Mouse (Mus musculus) neural tube, embryonic 11.5 days (tissue): Measurements from ENCODE around the gene Cox6a2. TPM values are rescaled to one million over a fixed set of nuclear protein-coding genes. Genes with fewer than 3 reads are reported as not detected.
A peak's percentile ranks its signal among the peaks of the same experiment; 100 is the strongest.

Experiments
- ATAC-seq: fragments of 200-750 bp; cut with Nextera tagmentation; 2 replicates; pipeline ENCODE4 v1.8.0; 2017; ENCODE audit warnings: moderate number of reproducible peaks, mild to moderate bottlenecking, moderate TSS enrichment, moderate library complexity; ENCODE audit not compliant: insufficient read depth, low FRiP score, low TSS enrichment
- DNase-seq: peaks from one replicate; pipeline ENCODE4 v3.0.0-alpha.2; 2015; ENCODE audit warnings: low spot score
- H3K27ac ChIP-seq: fragments of 300-500 bp; sonication (generic); 2 replicates; pipeline ENCODE4 v1.5.1; 2014; ENCODE audit warnings: low read depth, mild to moderate bottlenecking, low read length
- H3K27me3 ChIP-seq: fragments of 300-500 bp; sonication (generic); 2 replicates; pipeline ENCODE4 v1.6.1; 2014; ENCODE audit warnings: mild to moderate bottlenecking, low read length, mixed read lengths; ENCODE audit not compliant: control insufficient read depth, insufficient read depth
- H3K36me3 ChIP-seq: fragments of 300-500 bp; sonication (generic); 2 replicates; pipeline ENCODE4 v1.6.1; 2014; ENCODE audit warnings: mild to moderate bottlenecking, low read length, moderate library complexity, mixed read lengths; ENCODE audit not compliant: control insufficient read depth, insufficient read depth
- H3K4me1 ChIP-seq: fragments of 300-500 bp; sonication (generic); 2 replicates; pipeline ENCODE4 v1.6.1; 2014; ENCODE audit warnings: low read length, mixed read lengths; ENCODE audit not compliant: control insufficient read depth, insufficient read depth
- H3K4me2 ChIP-seq: fragments of 300-500 bp; sonication (generic); 2 replicates; pipeline ENCODE4 v1.6.1; 2014; ENCODE audit warnings: low read depth, mild to moderate bottlenecking, moderate library complexity
- H3K4me3 ChIP-seq: fragments of 300-500 bp; sonication (generic); 2 replicates; pipeline ENCODE4 v1.5.1; 2014; ENCODE audit warnings: low read depth, low read length
- H3K9ac ChIP-seq: fragments of 300-500 bp; sonication (generic); 2 replicates; pipeline ENCODE4 v1.6.1; 2014; ENCODE audit warnings: mild to moderate bottlenecking, low read length
- H3K9me3 ChIP-seq: fragments of 300-500 bp; sonication (generic); 2 replicates; pipeline ENCODE4 v1.6.1; 2016; ENCODE audit warnings: low read length; ENCODE audit not compliant: control insufficient read depth
- WGBS: fragments of 180-500 bp; shearing (Covaris S2); extraction: QIAGEN DNeasy Blood & Tissue Kit; methylation state at CpG from one replicate; pipeline ENCODE4 v1.1.7; 2014; 5-methylcytosine and 5-hydroxymethylcytosine counted together
- polyA plus RNA-seq: library from polyadenylated mRNA; unstranded; fragments of >200 nt; fragmentation: Nextera tagmentation; extraction: Ambion mirVana; gene quantifications from 2 replicates; pipeline ENCODE4 v1.2.1, GENCODE M21; 2014

The Cox6a2 gene
- 2.3 and 3.4 TPM in 2 replicates for polyA plus RNA-seq

DNA sequence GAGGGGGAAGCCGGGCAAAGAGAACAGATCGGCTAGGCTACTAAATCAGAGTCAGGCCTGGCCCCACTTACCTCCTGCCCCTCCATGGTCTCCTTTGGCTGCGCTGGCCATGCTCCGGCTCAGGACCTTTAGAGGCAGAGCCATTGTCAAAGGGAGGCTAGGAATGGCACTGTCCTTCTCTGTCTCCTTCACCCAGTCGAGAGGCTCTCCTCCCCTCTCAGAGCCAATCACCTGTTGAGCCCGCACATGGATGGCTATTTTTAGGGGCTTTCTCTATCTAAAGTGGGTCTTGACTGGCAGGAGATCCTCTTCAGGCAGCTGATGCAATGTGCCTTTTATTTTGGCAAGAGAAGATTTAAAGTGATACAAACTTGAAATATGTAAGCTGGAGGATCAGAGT, at the start of gene Cox6a2:
Gene Cox6a2, minus strand, starts transcription at position 236 of the 400 bp plus-strand sequence.
- no peak within 1 kb of the TSS for H3K27ac ChIP-seq
- H3K4me3 ChIP-seq = no peak within 1 kb of the TSS
- no peaks in the 10 kb centered on the region for H3K27me3 ChIP-seq
- DNase-seq = no peak
- H3K9ac ChIP-seq = no peak within 1 kb of the TSS
- 84% methylated on average over 6 of the region's 6 CpGs for WGBS
- ATAC-seq = no peak
- no peaks in the 10 kb centered on the region for H3K9me3 ChIP-seq
- no peak within 1 kb of the TSS for H3K4me2 ChIP-seq
- H3K36me3 ChIP-seq = no peaks in the 10 kb centered on the region
- H3K4me1 ChIP-seq = no peaks in the 10 kb centered on the region

DNA sequence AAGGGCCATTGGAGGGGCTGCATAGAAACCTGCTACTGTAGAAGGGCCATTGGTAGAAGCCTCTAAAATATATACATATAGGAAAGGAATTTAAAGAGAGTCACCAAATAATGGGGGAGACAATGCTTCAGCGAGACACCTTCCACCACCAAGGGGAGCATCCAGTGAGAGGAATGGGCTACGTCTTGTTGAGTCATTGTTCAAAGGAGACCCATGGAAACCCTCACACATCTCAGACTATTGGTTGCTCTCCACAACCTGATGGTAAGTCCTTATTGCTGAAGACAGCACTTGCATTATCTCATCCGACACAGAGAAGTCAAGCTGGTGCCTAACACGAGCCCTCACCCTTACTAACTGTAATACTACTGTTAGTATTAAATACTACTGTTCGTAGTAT, 49.6 kb upstream of the Cox6a2 start:
- Histone ChIP-seq H3K4me1 (peaks cover 5% of the 10 kb centered on the region; the same call in 1 of the 2 replicates), H3K9ac (no peak overlapping the region), H3K4me3 (no peak overlapping the region), H3K36me3 (no peaks in the 10 kb centered on the region), H3K27me3 (no peaks in the 10 kb centered on the region), H3K4me2 (no peak overlapping the region), H3K9me3 (no peaks in the 10 kb centered on the region), H3K27ac (no peak overlapping the region)
- WGBS = 87% methylated on average over 5 of the region's 5 CpGs
- DNase-seq (no peak), ATAC-seq (no peak)

DNA sequence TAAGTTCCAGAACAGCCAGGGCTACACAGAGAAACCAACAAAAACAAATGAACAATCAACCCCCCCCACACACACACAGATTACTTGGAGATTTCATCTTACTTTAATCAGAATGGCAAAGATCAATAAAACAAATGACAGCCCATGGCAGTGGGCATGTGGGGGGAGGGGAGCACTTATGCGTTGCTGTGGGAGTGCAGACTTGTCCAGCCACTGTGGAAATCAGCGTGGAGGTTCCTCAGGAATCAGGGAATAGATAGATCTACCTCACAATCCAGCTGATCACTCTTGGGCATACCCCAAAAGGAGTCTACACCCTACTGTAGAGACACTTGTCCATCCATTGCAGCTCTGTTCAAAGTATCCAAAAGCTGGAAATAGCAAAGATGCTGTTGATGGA, 48.8 kb upstream of the Cox6a2 start:
- 60% methylated on average over 2 of the region's 2 CpGs for WGBS
- Histone ChIP-seq H3K36me3 (no peaks in the 10 kb centered on the region), H3K4me3 (no peak overlapping the region), H3K27ac (no peak overlapping the region), H3K4me1 (peaks cover 5% of the 10 kb centered on the region; the same call in 1 of the 2 replicates), H3K4me2 (no peak overlapping the region), H3K9me3 (no peaks in the 10 kb centered on the region), H3K9ac (no peak overlapping the region), H3K27me3 (no peaks in the 10 kb centered on the region)
- no peak for DNase-seq
- no peak for ATAC-seq

DNA sequence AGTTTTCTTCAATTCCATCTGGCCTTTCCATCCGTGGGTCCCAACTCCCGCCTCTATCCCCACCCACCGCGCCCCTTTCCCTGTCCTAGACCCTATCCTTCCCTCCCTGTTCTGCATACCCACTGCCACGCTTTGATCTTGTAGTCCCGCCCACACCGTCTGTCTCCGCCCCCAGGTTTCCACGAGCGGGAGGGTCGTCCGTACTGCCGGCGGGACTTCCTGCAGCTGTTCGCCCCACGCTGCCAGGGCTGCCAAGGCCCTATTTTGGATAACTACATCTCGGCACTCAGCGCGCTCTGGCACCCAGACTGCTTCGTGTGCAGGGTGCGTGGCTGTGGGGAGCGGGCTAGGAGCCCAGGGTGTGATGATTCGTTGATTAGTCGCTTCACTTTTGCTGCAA, 46.4 kb upstream of the Cox6a2 start:
- H3K9me3 ChIP-seq = no peaks in the 10 kb centered on the region
- peak overlapping the region; percentile 30 for H3K4me3 ChIP-seq
- H3K36me3 ChIP-seq = no peaks in the 10 kb centered on the region
- peak overlapping the region; percentile 19 for H3K9ac ChIP-seq
- DNase-seq = peak; percentile 52
- peak; percentile 48; the same call in 1 of the 2 replicates for ATAC-seq
- H3K27me3 ChIP-seq = no peaks in the 10 kb centered on the region
- no peak overlapping the region for H3K27ac ChIP-seq
- WGBS = 8% methylated on average over 24 of the region's 24 CpGs
- peak overlapping the region; percentile 45 for H3K4me2 ChIP-seq
- H3K4me1 ChIP-seq = peaks cover 9% of the 10 kb centered on the region

DNA sequence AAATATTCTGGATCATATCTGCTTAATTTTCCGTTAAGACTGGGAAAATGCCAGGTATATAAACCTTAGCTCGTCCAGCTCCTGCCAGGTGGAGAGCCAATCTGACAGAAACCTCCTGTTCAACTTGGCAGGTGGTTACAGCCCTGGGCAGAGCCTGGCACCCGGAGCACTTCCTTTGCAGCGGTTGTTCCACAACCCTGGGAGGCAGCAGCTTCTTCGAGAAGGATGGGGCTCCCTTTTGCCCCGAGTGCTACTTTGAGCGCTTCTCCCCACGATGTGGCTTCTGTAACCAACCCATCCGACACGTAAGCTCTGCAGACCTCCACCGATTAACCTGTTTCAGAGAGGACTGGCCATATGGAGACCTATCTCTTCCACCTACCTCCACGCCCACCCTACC, 45.8 kb upstream of the Cox6a2 start:
- ATAC-seq (no peak), DNase-seq (no peak)
- 43% methylated on average over 12 of the region's 12 CpGs for WGBS
- peak overlapping the region; percentile 45 for H3K4me2 ChIP-seq
- peaks cover 9% of the 10 kb centered on the region for H3K4me1 ChIP-seq
- H3K27ac ChIP-seq = no peak overlapping the region
- peak overlapping the region; percentile 30 for H3K4me3 ChIP-seq
- peak overlapping the region; percentile 19; the same call in 1 of the 2 replicates for H3K9ac ChIP-seq
- H3K27me3 ChIP-seq = no peaks in the 10 kb centered on the region
- no peaks in the 10 kb centered on the region for H3K9me3 ChIP-seq
- H3K36me3 ChIP-seq = no peaks in the 10 kb centered on the region

DNA sequence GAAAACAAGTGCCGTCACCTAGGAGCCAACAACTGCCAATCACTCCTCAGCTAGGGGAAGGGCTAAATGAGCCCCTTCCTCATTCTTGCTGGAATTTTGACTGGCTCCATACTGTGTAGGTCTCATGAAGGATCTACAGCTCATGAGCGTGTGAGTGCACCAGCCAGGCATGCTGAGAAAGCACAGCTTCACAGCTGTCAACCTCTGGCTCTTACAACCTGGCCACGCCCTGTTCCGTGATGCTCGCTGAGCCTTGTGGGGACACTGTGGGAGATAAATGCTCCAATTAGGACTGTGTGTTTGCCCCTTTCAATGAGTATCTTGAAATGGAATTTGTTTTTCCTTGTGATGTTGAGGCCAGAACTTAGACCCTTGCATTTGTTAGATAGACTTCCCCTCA, 43.8 kb upstream of the Cox6a2 start:
- Histone ChIP-seq H3K27ac (no peak overlapping the region), H3K4me2 (no peak overlapping the region), H3K4me1 (peaks cover 13% of the 10 kb centered on the region), H3K4me3 (no peak overlapping the region), H3K27me3 (no peaks in the 10 kb centered on the region), H3K9me3 (no peaks in the 10 kb centered on the region), H3K9ac (no peak overlapping the region), H3K36me3 (no peaks in the 10 kb centered on the region)
- ATAC-seq (no peak), DNase-seq (no peak)
- 87% methylated on average over 5 of the region's 5 CpGs for WGBS

DNA sequence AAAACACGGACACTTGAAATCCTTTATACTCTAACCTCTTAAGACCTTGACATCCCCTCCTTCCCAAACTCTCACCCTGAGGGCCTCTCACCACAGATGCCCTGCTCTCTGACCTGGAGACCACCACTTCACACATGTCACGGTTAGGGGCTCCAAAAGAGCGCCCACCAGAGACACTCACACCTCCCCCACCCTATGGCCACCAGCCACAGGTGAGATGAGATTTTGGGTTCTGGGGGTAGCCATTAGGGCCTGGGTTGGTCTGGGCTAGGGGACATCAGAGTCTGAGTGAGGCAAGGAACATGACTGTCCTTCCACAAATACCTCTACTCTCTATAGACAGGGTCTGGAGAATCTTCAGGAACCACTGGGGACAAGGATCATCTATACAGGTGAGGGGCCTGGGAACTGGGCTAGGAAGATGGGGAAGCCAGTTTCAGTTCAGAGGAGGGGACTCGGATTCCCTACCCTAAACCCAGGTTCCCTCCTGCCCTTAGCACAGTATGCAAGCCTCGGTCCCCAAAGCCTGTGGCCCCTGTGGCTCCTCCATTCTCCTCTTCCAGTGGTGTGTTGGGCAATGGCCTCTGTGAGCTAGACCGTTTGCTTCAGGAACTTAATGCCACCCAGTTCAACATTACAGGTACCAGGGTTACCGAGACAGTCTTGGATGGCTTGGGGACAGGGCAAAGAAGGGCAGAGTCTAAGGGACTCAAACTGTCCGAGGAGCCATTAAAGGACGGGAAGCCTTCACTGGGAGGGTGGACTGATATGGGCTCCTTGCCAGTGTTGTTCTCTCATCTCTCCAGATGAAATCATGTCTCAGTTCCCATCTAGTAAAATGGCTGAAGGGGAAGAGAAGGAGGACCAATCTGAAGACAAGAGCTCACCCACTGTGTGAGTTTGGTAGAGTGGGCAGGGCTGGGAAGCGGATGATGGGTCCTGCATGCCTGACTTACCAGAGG, 42.2 kb upstream of the Cox6a2 start:
- H3K4me3 ChIP-seq = 0 out of 2 replicates have a peak overlapping the region, but pooled peaks have one; percentile 44
- WGBS = 88% methylated on average over 10 of the region's 10 CpGs
- H3K4me2 ChIP-seq = peak overlapping the region; percentile 83; the same call in 1 of the 2 replicates

DNA sequence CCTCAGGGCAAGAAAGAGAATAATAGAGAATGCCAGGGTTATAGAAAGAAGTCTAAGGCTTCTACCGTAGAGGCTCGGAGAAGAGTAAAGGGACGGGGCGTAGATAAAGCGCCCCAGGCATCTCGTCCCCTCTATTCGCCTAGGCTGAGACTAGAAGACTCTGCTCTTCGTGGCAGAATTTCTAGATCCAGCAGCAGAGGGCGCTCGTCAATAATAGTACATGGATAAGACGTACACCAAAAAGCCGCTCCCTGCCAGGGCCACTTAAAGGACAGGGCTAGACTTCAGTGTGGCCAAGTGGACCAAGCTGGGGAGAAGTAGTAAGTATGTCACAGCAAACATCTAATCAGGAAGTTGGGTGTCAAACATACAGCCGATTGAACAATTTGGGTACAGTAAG, 41.3 kb upstream of the Cox6a2 start:
- no peaks in the 10 kb centered on the region for H3K27me3 ChIP-seq
- peak; percentile 63 for ATAC-seq
- peaks cover 10% of the 10 kb centered on the region for H3K4me1 ChIP-seq
- peaks cover 2% of the 10 kb centered on the region; the same call in 1 of the 2 replicates for H3K36me3 ChIP-seq
- peak overlapping the region; percentile 44 for H3K4me3 ChIP-seq
- WGBS = 1% methylated on average over 13 of the region's 13 CpGs
- H3K4me2 ChIP-seq = peak overlapping the region; percentile 83
- H3K9ac ChIP-seq = peak overlapping the region; percentile 77
- DNase-seq = peak; percentile 90
- no peaks in the 10 kb centered on the region for H3K9me3 ChIP-seq
- 0 out of 2 replicates have a peak overlapping the region, but pooled peaks have one; percentile 34 for H3K27ac ChIP-seq

More for the DNA sequence above, 42.2 kb upstream of the Cox6a2 start:
- H3K9me3 ChIP-seq = no peaks in the 10 kb centered on the region
- H3K36me3 ChIP-seq = peaks cover 2% of the 10 kb centered on the region; the same call in 1 of the 2 replicates
- no peaks in the 10 kb centered on the region for H3K27me3 ChIP-seq
- peaks cover 13% of the 10 kb centered on the region for H3K4me1 ChIP-seq
- DNase-seq = no peak
- no peak overlapping the region for H3K9ac ChIP-seq
- no peak for ATAC-seq
- H3K27ac ChIP-seq = no peak overlapping the region
